Mouse (Mus musculus) embryonic fibroblast, embryonic 13.5 days (primary cell): Measurements from ENCODE around the gene Fat2.

Experiments
- CTCF ChIP-seq: IDR thresholded peaks from 2 replicates; pipeline ENCODE4 v1.5.1; 2011; ENCODE audit warnings: mild to moderate bottlenecking, control low read depth, low read length, moderate library complexity, borderline replicate concordance; ENCODE audit not compliant: insufficient read depth
- POLR2A ChIP-seq: IDR thresholded peaks from 2 replicates; pipeline ENCODE4 v1.6.1; 2011; ENCODE audit warnings: low read depth, mild to moderate bottlenecking, control low read depth, low read length, moderate library complexity

DNA sequence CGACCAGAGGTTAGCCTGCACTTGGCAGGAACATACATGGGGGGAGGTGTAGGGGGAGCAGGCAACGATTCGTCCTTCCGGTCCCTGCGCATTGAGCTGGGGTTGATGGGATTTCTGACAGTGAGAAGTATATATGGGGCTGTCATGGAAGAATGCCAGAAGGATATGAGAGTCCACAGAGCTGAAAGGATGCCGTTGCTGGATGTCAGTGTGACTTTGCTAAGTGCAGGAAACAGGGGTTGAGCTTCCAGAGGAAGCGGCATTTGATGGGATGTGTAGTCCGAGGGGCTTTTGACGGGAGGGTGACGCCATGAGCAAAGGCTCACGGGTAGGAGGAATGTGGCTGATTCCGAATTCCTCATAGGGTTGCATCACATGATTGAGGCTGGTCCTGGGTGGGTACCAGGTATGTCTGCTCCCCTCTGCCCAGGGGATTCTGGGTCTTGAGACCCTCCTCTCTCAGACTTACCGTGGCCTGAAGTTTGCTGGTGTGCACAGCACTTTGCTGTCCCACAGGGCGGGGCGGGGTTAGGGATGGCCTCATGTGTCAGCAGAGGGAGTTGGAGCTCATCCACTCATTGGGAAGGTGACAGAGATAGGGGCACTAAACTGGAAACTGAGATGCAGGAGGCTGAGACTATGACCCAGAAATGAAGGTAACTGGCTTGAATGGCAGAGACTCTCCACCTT is 21.9 kb upstream of the Fat2 start:
- TF ChIP-seq POLR2A = no peak
- TF ChIP-seq CTCF = no peak
